Mouse (Mus musculus) liver, embryonic 15.5 days (tissue): ENCODE data around the gene Aqp9. TPM values are rescaled to one million over a fixed set of nuclear protein-coding genes. Genes with fewer than 3 reads are reported as not detected.
A peak's percentile ranks its signal among the peaks of the same experiment; 100 is the strongest.

Experiments
- ATAC-seq: fragments of 200-750 bp; cut with Nextera tagmentation; 2 replicates; pipeline ENCODE4 v1.8.0; 2017; ENCODE audit warnings: moderate number of reproducible peaks, mild to moderate bottlenecking, moderate library complexity; ENCODE audit not compliant: insufficient read depth
- H3K27ac ChIP-seq: fragments of 300-500 bp; sonication (generic); replicated peaks from 2 replicates; pipeline ENCODE4 v1.5.1; 2015; ENCODE audit warnings: mild to moderate bottlenecking, inconsistent platforms
- H3K27me3 ChIP-seq: fragments of 300-500 bp; sonication (generic); 2 replicates; pipeline ENCODE4 v1.6.1; 2015; ENCODE audit warnings: mild to moderate bottlenecking, inconsistent platforms
- H3K36me3 ChIP-seq: fragments of 300-500 bp; sonication (generic); replicated peaks from 2 replicates; pipeline ENCODE4 v1.6.1; 2015; ENCODE audit warnings: moderate library complexity, mild to moderate bottlenecking, inconsistent platforms
- H3K4me1 ChIP-seq: fragments of 300-500 bp; sonication (generic); replicated peaks from 2 replicates; pipeline ENCODE4 v1.6.1; 2015; ENCODE audit warnings: inconsistent platforms
- H3K4me2 ChIP-seq: fragments of 300-500 bp; sonication (generic); 2 replicates; pipeline ENCODE4 v1.6.1; 2015; ENCODE audit warnings: moderate library complexity, mild to moderate bottlenecking, inconsistent platforms
- H3K4me3 ChIP-seq: fragments of 300-500 bp; sonication (generic); replicated peaks from 2 replicates; pipeline ENCODE4 v1.5.1; 2015; ENCODE audit warnings: mild to moderate bottlenecking, inconsistent platforms
- H3K9ac ChIP-seq: fragments of 300-500 bp; sonication (generic); 2 replicates; pipeline ENCODE4 v1.6.1; 2015; ENCODE audit warnings: moderate library complexity, mild to moderate bottlenecking, inconsistent platforms
- H3K9me3 ChIP-seq: fragments of 300-500 bp; sonication (generic); replicated peaks from 2 replicates; pipeline ENCODE4 v1.6.1; 2016; ENCODE audit warnings: inconsistent platforms
- WGBS: fragments of 180-500 bp; shearing (Covaris S2); methylation state at CpG from one replicate; pipeline ENCODE4 v1.1.7; 2015; ENCODE audit warnings: mixed read lengths; ENCODE audit not compliant: insufficient replicate concordance; 5-methylcytosine and 5-hydroxymethylcytosine counted together
- polyA plus RNA-seq: library from polyadenylated mRNA; unstranded; fragments of >200 nt; fragmentation: Nextera tagmentation; extraction: Ambion mirVana; gene quantifications from 2 replicates; pipeline ENCODE4 v1.2.1, GENCODE M21; 2015

Aqp9 gene
- polyA plus RNA-seq = 7.7 and 8.2 TPM in 2 replicates

GRCm38 (mm10) chr9:71168511-71168910, at the start of gene Aqp9:
TSS of gene Aqp9 (minus strand) at chr9:71168682.
- H3K4me3 ChIP-seq = no peak within 1 kb of the TSS
- WGBS = 51% methylated on average over 12 of the region's 12 CpGs
- no peaks in the 10 kb centered on the region for H3K36me3 ChIP-seq
- no peaks in the 10 kb centered on the region for H3K9me3 ChIP-seq
- no peak for ATAC-seq
- H3K4me2 ChIP-seq = peak within 1 kb of the TSS; percentile 60
- no peaks in the 10 kb centered on the region for H3K27me3 ChIP-seq
- peak within 1 kb of the TSS; percentile 25; the same call in 1 of the 2 replicates for H3K9ac ChIP-seq
- peaks cover 73% of the 10 kb centered on the region for H3K4me1 ChIP-seq
- H3K27ac ChIP-seq = peak within 1 kb of the TSS; percentile 97

GRCm38 (mm10) chr9:71217793-71218095, 49.3 kb upstream of the Aqp9 start:
- no peak overlapping the region for H3K9ac ChIP-seq
- H3K27me3 ChIP-seq = peaks cover 89% of the 10 kb centered on the region
- peaks cover 14% of the 10 kb centered on the region for H3K4me1 ChIP-seq
- H3K4me2 ChIP-seq = no peak overlapping the region
- H3K9me3 ChIP-seq = no peaks in the 10 kb centered on the region
- no peak overlapping the region for H3K27ac ChIP-seq
- no peak overlapping the region for H3K4me3 ChIP-seq
- WGBS = 21% methylated on average over 5 of the region's 5 CpGs
- ATAC-seq = no peak
- no peaks in the 10 kb centered on the region for H3K36me3 ChIP-seq

GRCm38 (mm10) chr9:71216996-71217792, 48.7 kb upstream of the Aqp9 start:
- peaks cover 88% of the 10 kb centered on the region for H3K27me3 ChIP-seq
- H3K9ac ChIP-seq = no peak overlapping the region
- 5% methylated on average over 20 of the region's 20 CpGs for WGBS
- no peak overlapping the region for H3K4me2 ChIP-seq
- H3K4me3 ChIP-seq = no peak overlapping the region
- H3K4me1 ChIP-seq = peaks cover 14% of the 10 kb centered on the region
- H3K9me3 ChIP-seq = no peaks in the 10 kb centered on the region
- H3K36me3 ChIP-seq = no peaks in the 10 kb centered on the region
- no peak overlapping the region for H3K27ac ChIP-seq
- no peak for ATAC-seq

GRCm38 (mm10) chr9:71216036-71216995, 47.8 kb upstream of the Aqp9 start:
- no peak overlapping the region for H3K9ac ChIP-seq
- peak overlapping the region; percentile 69 for H3K4me2 ChIP-seq
- H3K4me3 ChIP-seq = peak overlapping the region; percentile 48
- no peak for ATAC-seq
- 1% methylated on average over 57 of the region's 57 CpGs for WGBS
- peaks cover 87% of the 10 kb centered on the region for H3K27me3 ChIP-seq
- no peak overlapping the region for H3K27ac ChIP-seq
- H3K9me3 ChIP-seq = no peaks in the 10 kb centered on the region
- no peaks in the 10 kb centered on the region for H3K36me3 ChIP-seq
- H3K4me1 ChIP-seq = peaks cover 14% of the 10 kb centered on the region

- Histone ChIP-seq H3K27ac (no peak within 1 kb of the TSS), H3K36me3 (no peaks in the 10 kb centered on the region), H3K9me3 (no peaks in the 10 kb centered on the region), H3K4me1 (peaks cover 14% of the 10 kb centered on the region), H3K4me2 (peak within 1 kb of the TSS; percentile 69), H3K4me3 (peak within 1 kb of the TSS; percentile 48), H3K27me3 (peaks cover 80% of the 10 kb centered on the region), H3K9ac (no peak within 1 kb of the TSS)
- ATAC-seq = no peak
- 2% methylated on average over 93 of the region's 97 CpGs for WGBS
Measured at GRCm38 (mm10) chr9:71215248-71216035, 47.0 kb upstream of the Aqp9 start, which contains the start of gene Aldh1a2. TSS of gene Aldh1a2 (plus strand) at chr9:71215789.

GRCm38 (mm10) chr9:71213636-71214035, 45.2 kb upstream of the Aqp9 start:
- 23% methylated on average over 4 of the region's 4 CpGs for WGBS
- peaks cover 62% of the 10 kb centered on the region for H3K27me3 ChIP-seq
- H3K9me3 ChIP-seq = no peaks in the 10 kb centered on the region
- no peak for ATAC-seq
- H3K4me3 ChIP-seq = no peak overlapping the region
- no peak overlapping the region for H3K9ac ChIP-seq
- H3K36me3 ChIP-seq = no peaks in the 10 kb centered on the region
- peaks cover 14% of the 10 kb centered on the region for H3K4me1 ChIP-seq
- H3K27ac ChIP-seq = no peak overlapping the region
- H3K4me2 ChIP-seq = no peak overlapping the region

- Histone ChIP-seq H3K27me3 (peaks cover 37% of the 10 kb centered on the region), H3K27ac (no peak overlapping the region), H3K9me3 (no peaks in the 10 kb centered on the region), H3K4me3 (no peak overlapping the region), H3K4me2 (no peak overlapping the region), H3K9ac (no peak overlapping the region), H3K36me3 (no peaks in the 10 kb centered on the region), H3K4me1 (peaks cover 8% of the 10 kb centered on the region)
- ATAC-seq = no peak
- 5% methylated on average over 2 of the region's 2 CpGs for WGBS
Measured at GRCm38 (mm10) chr9:71210870-71211269, 42.4 kb upstream of the Aqp9 start.

- Histone ChIP-seq H3K36me3 (no peaks in the 10 kb centered on the region), H3K4me2 (no peak overlapping the region), H3K4me3 (no peak overlapping the region), H3K27ac (no peak overlapping the region), H3K4me1 (no peaks in the 10 kb centered on the region), H3K9me3 (no peaks in the 10 kb centered on the region), H3K9ac (no peak overlapping the region), H3K27me3 (peaks cover 21% of the 10 kb centered on the region)
- 38% methylated on average over 3 of the region's 3 CpGs for WGBS
- ATAC-seq = no peak
Measured at GRCm38 (mm10) chr9:71209299-71209698, 40.8 kb upstream of the Aqp9 start.

GRCm38 (mm10) chr9:71202265-71202664, 33.8 kb upstream of the Aqp9 start:
- no peak overlapping the region for H3K4me2 ChIP-seq
- no peak overlapping the region for H3K4me3 ChIP-seq
- no peak for ATAC-seq
- H3K27ac ChIP-seq = no peak overlapping the region
- no peaks in the 10 kb centered on the region for H3K4me1 ChIP-seq
- H3K27me3 ChIP-seq = no peaks in the 10 kb centered on the region
- 52% methylated on average over 4 of the region's 4 CpGs for WGBS
- no peak overlapping the region for H3K9ac ChIP-seq
- H3K36me3 ChIP-seq = no peaks in the 10 kb centered on the region
- no peaks in the 10 kb centered on the region for H3K9me3 ChIP-seq

GRCm38 (mm10) chr9:71198826-71199225, 30.3 kb upstream of the Aqp9 start:
- no peak overlapping the region for H3K4me2 ChIP-seq
- no peak overlapping the region for H3K4me3 ChIP-seq
- no peak for ATAC-seq
- no peak overlapping the region for H3K27ac ChIP-seq
- H3K36me3 ChIP-seq = no peaks in the 10 kb centered on the region
- 40% methylated on average over 5 of the region's 5 CpGs for WGBS
- no peaks in the 10 kb centered on the region for H3K4me1 ChIP-seq
- H3K27me3 ChIP-seq = no peaks in the 10 kb centered on the region
- H3K9me3 ChIP-seq = no peaks in the 10 kb centered on the region
- no peak overlapping the region for H3K9ac ChIP-seq
